11 mouse cellular contexts compared by ENCODE assay signal in the genomic region with DNA sequence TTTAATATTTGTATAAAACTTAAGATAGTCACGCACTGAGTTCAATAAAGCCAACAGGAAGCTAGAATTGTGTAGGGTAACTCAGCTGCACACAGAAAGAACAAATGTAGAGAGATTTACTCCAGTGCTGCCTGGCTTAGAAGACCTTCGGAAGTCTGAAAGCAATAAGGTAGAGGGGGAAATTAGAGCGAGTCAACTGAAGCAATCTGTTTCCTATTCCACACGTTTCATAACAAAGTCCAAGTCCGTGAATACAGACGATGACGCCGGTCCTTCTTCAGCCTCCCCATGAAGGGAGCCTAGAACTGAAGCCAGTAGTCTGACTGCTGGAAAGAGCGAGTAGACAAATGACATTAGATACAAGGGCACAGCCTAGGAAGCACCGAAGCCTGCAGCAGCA.
DNase-seq lines count a peak whose midpoint lies in the region; ATAC-seq lines count a peak whose summit lies in the region.
"Had no signal": no experiment of that assay in that cellular context is flagged by ENCODE, and none has a peak within 500 bp of the region (broad histone marks: within the 10 kb centered on the region; RNA-seq: fewer than 3 reads in every experiment).

No protein-coding gene starts in this region.

- no peaks in the 10 kb centered on the region for H3K9me3 ChIP-seq in midbrain, embryonic 10.5 days (replicated peaks)
- H3K9me3 ChIP-seq in midbrain, embryonic 16.5 days (replicated peaks; ENCODE audit: control insufficient read depth, low read length, poor library complexity, severe bottlenecking), result no peaks in the 10 kb centered on the region
- no peaks in the 10 kb centered on the region for H3K9me3 ChIP-seq in embryonic facial prominence, embryonic 13.5 days
- no peaks in the 10 kb centered on the region for H3K9me3 ChIP-seq in hindbrain, embryonic 11.5 days (ENCODE audit: control insufficient read depth, low read length)
- no peaks in the 10 kb centered on the region for H3K9me3 ChIP-seq in midbrain, embryonic 14.5 days (ENCODE audit: control insufficient read depth, low read length)

- H3K9ac ChIP-seq in midbrain, embryonic 16.5 days (ENCODE audit: low read depth, low read length), result no peak overlapping the region
- no peak overlapping the region for H3K9ac ChIP-seq in embryonic facial prominence, embryonic 13.5 days
- no peak overlapping the region for H3K9ac ChIP-seq in hindbrain, embryonic 11.5 days (ENCODE audit: low read depth, low read length)
- H3K9ac ChIP-seq in midbrain, embryonic 14.5 days (replicated peaks; ENCODE audit: low read length), result no peak overlapping the region

- H3K27ac ChIP-seq in midbrain, embryonic 10.5 days (replicated peaks), result peak overlapping the region; percentile 86
- H3K27ac ChIP-seq in midbrain, embryonic 16.5 days (ENCODE audit: low read length), result no peak overlapping the region
- H3K27ac ChIP-seq in embryonic facial prominence, embryonic 13.5 days, result peak overlapping the region; percentile 52
- peak overlapping the region; percentile 71; the same call in 1 of the 2 replicates for H3K27ac ChIP-seq in hindbrain, embryonic 11.5 days (ENCODE audit: low read depth, low read length)
- H3K27ac ChIP-seq in midbrain, embryonic 14.5 days (replicated peaks; ENCODE audit: low read depth, low read length), result peak overlapping the region; percentile 5; the same call in 1 of the 2 replicates
- H3K27ac ChIP-seq: gastrocnemius, adult 2 months had no signal

- WGBS in midbrain, embryonic 10.5 days, result 36% methylated on average over 10 of the region's 10 CpGs
- 33% methylated on average over 10 of the region's 10 CpGs for WGBS in midbrain, embryonic 16.5 days
- WGBS in embryonic facial prominence, embryonic 13.5 days, result 22% methylated on average over 10 of the region's 10 CpGs
- 46% methylated on average over 10 of the region's 10 CpGs for WGBS in hindbrain, embryonic 11.5 days
- WGBS in midbrain, embryonic 14.5 days, result 38% methylated on average over 10 of the region's 10 CpGs

- DNase-seq in midbrain, embryonic 10.5 days (ENCODE audit: low spot score), result no peak
- peak; percentile 27 for DNase-seq in hindbrain, embryonic 11.5 days (ENCODE audit: low spot score)
- peak; percentile 19 for DNase-seq in midbrain, embryonic 14.5 days
- no peak for DNase-seq in urinary bladder, postnatal 25 days (ENCODE audit: low spot score)
- DNase-seq in layer of hippocampus, adult 9-11 months, result no peak
- DNase-seq in adrenal gland, adult 18-20 months (ENCODE audit: low spot score in 2 of 2), result no peak
- DNase-seq: gastrocnemius, adult 2 months; kidney, postnatal 10 days; thymus, postnatal 36 days had no signal

- ATAC-seq in midbrain, embryonic 16.5 days, result no peak
- no peak for ATAC-seq in embryonic facial prominence, embryonic 13.5 days (ENCODE audit: insufficient number of reproducible peaks, insufficient read depth, low FRiP score, low TSS enrichment, low read depth)
- no peak for ATAC-seq in hindbrain, embryonic 11.5 days (ENCODE audit: low FRiP score)
- ATAC-seq in midbrain, embryonic 14.5 days (ENCODE audit: low FRiP score, low TSS enrichment), result no peak

- no peak overlapping the region for H3K4me2 ChIP-seq in midbrain, embryonic 16.5 days (ENCODE audit: low read length)
- H3K4me2 ChIP-seq in embryonic facial prominence, embryonic 13.5 days, result peak overlapping the region; percentile 5; the same call in 1 of the 2 replicates
- no peak overlapping the region for H3K4me2 ChIP-seq in hindbrain, embryonic 11.5 days (replicated peaks; ENCODE audit: low read depth, low read length)
- H3K4me2 ChIP-seq in midbrain, embryonic 14.5 days (ENCODE audit: low read length), result no peak overlapping the region

- H3K27me3 ChIP-seq in midbrain, embryonic 10.5 days (ENCODE audit: low read depth, poor library complexity, severe bottlenecking), result peaks cover 34% of the 10 kb centered on the region
- H3K27me3 ChIP-seq in midbrain, embryonic 16.5 days (ENCODE audit: control insufficient read depth, insufficient read depth, low read depth, low read length), result 0 out of 2 replicates have a peak, but pooled peaks cover 3% of the 10 kb centered on the region
- H3K27me3 ChIP-seq in embryonic facial prominence, embryonic 13.5 days, result 0 out of 2 replicates have a peak, but pooled peaks cover 9% of the 10 kb centered on the region
- peaks cover 2% of the 10 kb centered on the region; the same call in 1 of the 2 replicates for H3K27me3 ChIP-seq in hindbrain, embryonic 11.5 days (ENCODE audit: control insufficient read depth, insufficient read depth, low read length)
- H3K27me3 ChIP-seq in midbrain, embryonic 14.5 days (ENCODE audit: control insufficient read depth, insufficient read depth, low read length), result no peaks in the 10 kb centered on the region

- no peak overlapping the region for H3K4me3 ChIP-seq in midbrain, embryonic 10.5 days
- H3K4me3 ChIP-seq in midbrain, embryonic 16.5 days (ENCODE audit: low read depth, low read length), result no peak overlapping the region
- no peak overlapping the region for H3K4me3 ChIP-seq in embryonic facial prominence, embryonic 13.5 days
- no peak overlapping the region for H3K4me3 ChIP-seq in hindbrain, embryonic 11.5 days (ENCODE audit: low read depth, low read length)
- no peak overlapping the region for H3K4me3 ChIP-seq in midbrain, embryonic 14.5 days (replicated peaks; ENCODE audit: low read depth, low read length)
- H3K4me3 ChIP-seq: gastrocnemius, adult 2 months had no signal

- peaks cover 60% of the 10 kb centered on the region for H3K4me1 ChIP-seq in midbrain, embryonic 10.5 days
- peaks cover 12% of the 10 kb centered on the region for H3K4me1 ChIP-seq in midbrain, embryonic 16.5 days (ENCODE audit: control insufficient read depth, insufficient read depth, low read length)
- peaks cover 43% of the 10 kb centered on the region for H3K4me1 ChIP-seq in embryonic facial prominence, embryonic 13.5 days
- 0 out of 2 replicates have a peak, but pooled peaks cover 4% of the 10 kb centered on the region for H3K4me1 ChIP-seq in hindbrain, embryonic 11.5 days (replicated peaks; ENCODE audit: control insufficient read depth, insufficient read depth, low read length)
- H3K4me1 ChIP-seq in midbrain, embryonic 14.5 days (ENCODE audit: control insufficient read depth, insufficient read depth, low read length), result peaks cover 22% of the 10 kb centered on the region

- no peaks in the 10 kb centered on the region for H3K36me3 ChIP-seq in midbrain, embryonic 10.5 days
- H3K36me3 ChIP-seq in midbrain, embryonic 16.5 days (ENCODE audit: control insufficient read depth, insufficient read depth, low read length), result no peaks in the 10 kb centered on the region
- H3K36me3 ChIP-seq in embryonic facial prominence, embryonic 13.5 days, result no peaks in the 10 kb centered on the region
- no peaks in the 10 kb centered on the region for H3K36me3 ChIP-seq in hindbrain, embryonic 11.5 days (ENCODE audit: control insufficient read depth, insufficient read depth, low read length)
- no peaks in the 10 kb centered on the region for H3K36me3 ChIP-seq in midbrain, embryonic 14.5 days (ENCODE audit: control insufficient read depth, insufficient read depth, low read length)

Comparison
In these comparisons a context has a peak if more than half of its experiments do, and no peak if none do; other contexts are left out.
1. DNase-seq: peak in hindbrain, embryonic 11.5 days (single experiment) and midbrain, embryonic 14.5 days (single experiment); none in midbrain, embryonic 10.5 days (single experiment), urinary bladder, postnatal 25 days (single experiment), layer of hippocampus, adult 9-11 months (single experiment) and adrenal gland, adult 18-20 months (0 of 2).